Mouse (Mus musculus) kidney, embryonic 16.5 days (tissue): ENCODE data around the gene Nr4a1. TPM values are rescaled to one million over a fixed set of nuclear protein-coding genes. Genes with fewer than 3 reads are reported as not detected.
A peak's percentile ranks its signal among the peaks of the same experiment; 100 is the strongest.

Experiments used
- ATAC-seq: fragments of 200-750 bp; cut with Nextera tagmentation; 2 replicates; pipeline ENCODE4 v1.8.0; 2017; ENCODE audit warnings: moderate TSS enrichment; ENCODE audit not compliant: low FRiP score, low TSS enrichment
- H3K27ac ChIP-seq: fragments of 300-500 bp; sonication (generic); 2 replicates; pipeline ENCODE4 v1.5.1; 2014; ENCODE audit warnings: low read length
- H3K27me3 ChIP-seq: fragments of 300-500 bp; sonication (generic); 2 replicates; pipeline ENCODE4 v1.6.1; 2014; ENCODE audit warnings: low read length, control low read depth, mixed read lengths; ENCODE audit not compliant: insufficient read depth
- H3K36me3 ChIP-seq: fragments of 300-500 bp; sonication (generic); 2 replicates; pipeline ENCODE4 v1.6.1; 2014; ENCODE audit warnings: low read length, control low read depth, mixed read lengths; ENCODE audit not compliant: insufficient read depth
- H3K4me1 ChIP-seq: fragments of 300-500 bp; sonication (generic); 2 replicates; pipeline ENCODE4 v1.6.1; 2014; ENCODE audit warnings: low read length, control low read depth, mixed read lengths; ENCODE audit not compliant: insufficient read depth
- H3K4me2 ChIP-seq: fragments of 300-500 bp; sonication (generic); replicated peaks from 2 replicates; pipeline ENCODE4 v1.6.1; 2014; ENCODE audit warnings: low read depth, low read length
- H3K4me3 ChIP-seq: fragments of 300-500 bp; sonication (generic); 2 replicates; pipeline ENCODE4 v1.5.1; 2014; ENCODE audit warnings: mild to moderate bottlenecking, low read length
- H3K9ac ChIP-seq: fragments of 300-500 bp; sonication (generic); replicated peaks from 2 replicates; pipeline ENCODE4 v1.6.1; 2014; ENCODE audit warnings: low read length
- H3K9me3 ChIP-seq: fragments of 300-500 bp; sonication (generic); 2 replicates; pipeline ENCODE4 v1.6.1; 2016; ENCODE audit warnings: low read length, control low read depth
- WGBS: fragments of 180-500 bp; shearing (Covaris S2); extraction: QIAGEN DNeasy Blood & Tissue Kit; methylation state at CpG from one replicate; pipeline ENCODE4 v1.1.7; 2014; 5-methylcytosine and 5-hydroxymethylcytosine counted together
- polyA plus RNA-seq: library from polyadenylated mRNA; unstranded; fragments of >200 nt; fragmentation: Nextera tagmentation; extraction: Ambion mirVana; gene quantifications from 2 replicates; pipeline ENCODE4 v1.2.1, GENCODE M21; 2015

The Nr4a1 gene
- polyA plus RNA-seq, 1 experiment from 2014 or later, result 11.9 TPM

DNA sequence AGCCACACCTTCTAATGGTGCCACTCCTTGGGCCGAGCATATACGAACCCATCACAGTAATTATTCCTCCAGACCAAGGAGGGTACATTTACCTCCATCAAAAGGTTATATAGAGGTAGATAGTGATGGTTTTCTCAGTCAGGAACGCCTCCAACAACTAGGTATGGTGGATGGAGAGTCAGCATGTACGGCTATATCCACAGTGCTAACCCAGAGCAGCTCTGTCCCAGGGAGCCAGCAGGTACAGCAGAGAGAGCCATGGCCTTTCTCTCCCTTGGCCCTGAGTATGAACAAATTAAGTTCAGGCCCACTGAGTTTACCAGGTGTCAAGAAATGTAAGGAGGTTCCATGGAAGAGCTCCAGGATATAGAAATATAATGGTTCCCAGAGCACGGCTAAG is 2.1 kb upstream of the Nr4a1 start:
- no peak overlapping the region for H3K4me2 ChIP-seq

DNA sequence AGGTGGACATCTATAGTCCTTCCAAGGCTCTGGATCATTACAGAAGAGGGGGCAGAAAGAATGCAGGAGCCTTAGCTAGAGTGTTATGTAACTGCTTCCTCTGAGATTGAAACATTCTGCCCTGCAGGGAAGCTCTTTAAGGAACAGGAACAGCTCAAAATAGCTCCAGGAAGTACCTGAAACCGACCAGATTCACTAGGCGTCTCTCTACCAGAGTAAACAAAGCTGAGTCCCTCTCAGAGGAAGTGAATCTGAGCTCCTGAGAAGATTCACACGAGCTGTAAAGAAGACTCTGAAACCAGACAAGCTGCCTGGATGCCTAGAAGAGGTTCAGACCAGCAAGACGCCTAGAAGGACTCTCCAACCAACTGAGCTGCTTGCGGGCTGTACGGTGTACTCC is 1.5 kb upstream of the Nr4a1 start:
- H3K27ac ChIP-seq, result no peak overlapping the region
- H3K9me3 ChIP-seq, result no peaks in the 10 kb centered on the region
- H3K36me3 ChIP-seq, result no peaks in the 10 kb centered on the region
- no peak overlapping the region for H3K4me2 ChIP-seq
- H3K4me3 ChIP-seq, result no peak overlapping the region
- peaks cover 7% of the 10 kb centered on the region for H3K4me1 ChIP-seq
- 81% methylated on average over 6 of the region's 6 CpGs for WGBS
- ATAC-seq, result no peak
- H3K9ac ChIP-seq, result no peak overlapping the region
- no peaks in the 10 kb centered on the region for H3K27me3 ChIP-seq

More for the DNA sequence above, 2.1 kb upstream of the Nr4a1 start:
- Histone ChIP-seq H3K4me3 (no peak overlapping the region), H3K4me1 (peaks cover 7% of the 10 kb centered on the region), H3K9ac (no peak overlapping the region), H3K36me3 (no peaks in the 10 kb centered on the region), H3K9me3 (no peaks in the 10 kb centered on the region), H3K27ac (no peak overlapping the region), H3K27me3 (no peaks in the 10 kb centered on the region)
- ATAC-seq, result no peak
- 93% methylated on average over 5 of the region's 5 CpGs for WGBS

DNA sequence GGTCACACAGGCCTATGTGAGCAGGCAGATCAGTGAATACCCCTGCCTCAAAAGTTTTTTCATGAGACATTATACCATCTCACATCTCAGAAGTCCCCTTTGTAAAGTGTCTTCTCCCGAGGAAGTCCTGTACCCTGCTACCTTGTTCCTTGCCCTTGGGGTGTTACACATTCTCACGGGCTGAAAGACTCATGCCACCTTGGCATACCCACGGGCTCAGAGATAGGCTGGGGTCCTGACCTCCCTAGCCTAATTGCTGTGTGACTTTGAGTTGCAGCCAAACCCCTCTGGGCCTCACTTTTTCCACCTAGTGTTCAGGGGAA is 545 bp upstream of the Nr4a1 start:
- no peaks in the 10 kb centered on the region for H3K9me3 ChIP-seq
- H3K27ac ChIP-seq, result no peak overlapping the region
- H3K4me1 ChIP-seq, result peaks cover 4% of the 10 kb centered on the region
- H3K36me3 ChIP-seq, result no peaks in the 10 kb centered on the region
- WGBS, result 36% methylated on average over 3 of the region's 3 CpGs
- H3K9ac ChIP-seq, result peak overlapping the region; percentile 83
- H3K4me2 ChIP-seq, result peak overlapping the region; percentile 95
- peak overlapping the region; percentile 66 for H3K4me3 ChIP-seq
- no peaks in the 10 kb centered on the region for H3K27me3 ChIP-seq
- no peak; the same call in 1 of the 2 replicates for ATAC-seq

DNA sequence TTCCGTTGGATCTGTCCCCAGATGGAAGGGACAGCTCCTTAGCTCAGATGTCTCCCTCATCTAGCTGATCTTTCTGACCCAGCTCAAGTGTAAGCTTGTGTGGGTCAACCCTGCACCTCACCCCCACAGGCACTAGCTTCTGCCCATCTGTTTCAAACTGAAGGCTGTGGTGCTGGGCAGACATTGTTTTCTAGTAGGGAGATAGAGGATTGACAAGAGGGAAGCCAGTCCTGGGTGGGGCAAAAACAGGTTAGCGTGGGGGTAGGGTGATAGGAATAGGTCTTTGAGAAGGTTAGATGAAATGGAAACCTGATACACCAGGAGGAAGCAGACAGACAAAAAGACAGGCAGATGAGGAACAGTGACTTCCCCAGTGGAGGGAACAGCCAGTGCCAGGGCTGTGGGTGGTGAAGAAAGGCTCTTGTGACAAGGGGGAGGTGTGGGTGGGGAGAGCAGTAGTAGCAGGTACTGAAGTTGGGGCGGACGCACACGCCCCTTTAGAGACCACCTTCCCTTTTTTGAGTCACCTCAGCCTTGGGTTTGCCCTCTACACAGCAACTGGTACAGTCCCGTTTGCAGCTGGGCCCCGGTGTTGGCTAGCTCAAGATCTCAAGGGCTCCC is 1.9 kb downstream of the Nr4a1 start:
- Histone ChIP-seq H3K9ac (no peak overlapping the region), H3K36me3 (no peaks in the 10 kb centered on the region), H3K4me1 (peaks cover 16% of the 10 kb centered on the region), H3K9me3 (no peaks in the 10 kb centered on the region), H3K4me2 (no peak overlapping the region), H3K4me3 (no peak overlapping the region), H3K27ac (no peak overlapping the region), H3K27me3 (no peaks in the 10 kb centered on the region)
- ATAC-seq, result no peak
- 82% methylated on average over 7 of the region's 7 CpGs for WGBS

DNA sequence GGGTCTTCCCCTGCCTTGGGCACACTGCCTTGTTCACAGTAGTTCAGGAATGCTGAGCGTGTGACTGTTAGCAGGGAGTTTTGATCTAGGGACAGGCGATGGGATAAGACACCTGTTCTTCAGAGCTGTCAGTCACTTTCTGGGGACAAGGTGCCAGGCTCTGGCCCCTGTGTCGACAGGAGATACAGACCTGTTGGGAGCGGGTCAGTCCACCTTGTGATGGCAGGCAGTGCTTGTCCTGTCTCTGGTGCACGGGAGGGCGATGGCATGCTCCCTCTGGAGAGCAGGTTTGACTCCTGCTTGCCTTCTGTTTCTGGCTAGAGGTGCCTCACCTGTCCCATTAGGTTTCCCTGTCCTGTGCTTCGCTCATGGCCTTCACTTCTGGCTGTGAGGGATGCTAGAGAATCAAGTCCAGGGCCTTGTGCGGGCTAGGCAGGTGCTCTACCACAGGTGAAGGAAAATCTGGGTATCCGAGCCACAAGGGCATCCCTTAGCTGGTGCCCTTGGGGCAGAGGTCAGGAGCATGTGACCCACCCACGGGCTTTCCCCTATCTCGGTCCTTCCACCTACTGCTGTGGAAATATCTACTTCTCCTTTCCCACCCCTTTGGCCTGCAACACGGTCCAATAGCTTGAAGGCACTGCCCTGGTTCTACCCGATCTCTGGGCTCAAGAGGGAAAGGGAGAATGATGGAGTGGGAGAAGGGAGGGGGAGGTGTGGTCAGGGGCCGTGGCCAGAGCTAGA is 2.6 kb downstream of the Nr4a1 start:
- H3K4me1 ChIP-seq, result peaks cover 23% of the 10 kb centered on the region
- WGBS, result 70% methylated on average over 14 of the region's 14 CpGs
- H3K9me3 ChIP-seq, result no peaks in the 10 kb centered on the region
- H3K36me3 ChIP-seq, result no peaks in the 10 kb centered on the region
- H3K4me2 ChIP-seq, result no peak overlapping the region
- no peak overlapping the region for H3K4me3 ChIP-seq
- ATAC-seq, result no peak
- H3K9ac ChIP-seq, result no peak overlapping the region
- H3K27me3 ChIP-seq, result no peaks in the 10 kb centered on the region
- H3K27ac ChIP-seq, result no peak overlapping the region

DNA sequence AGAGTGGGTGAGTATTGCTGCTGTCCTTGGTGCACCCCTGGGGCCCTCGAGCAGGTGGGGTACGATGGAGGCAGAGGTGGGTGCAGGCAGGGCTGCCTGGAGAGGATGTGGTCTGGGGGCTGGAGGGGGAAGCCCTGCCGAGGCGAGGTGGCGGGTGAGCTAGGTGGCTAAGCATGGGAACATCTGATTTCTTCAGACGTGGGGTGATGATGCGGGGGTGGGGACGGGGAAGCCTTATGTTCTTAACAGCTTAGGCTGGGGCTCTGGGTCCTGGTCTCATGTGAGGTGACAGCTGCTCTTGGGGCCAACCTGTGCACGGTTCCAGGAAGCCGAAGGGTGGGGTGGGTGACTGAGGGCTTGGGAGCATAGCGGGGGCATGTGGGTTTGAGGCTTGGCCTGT is 4.4 kb downstream of the Nr4a1 start:
- Histone ChIP-seq H3K36me3 (no peaks in the 10 kb centered on the region), H3K9me3 (no peaks in the 10 kb centered on the region), H3K4me3 (no peak overlapping the region), H3K9ac (no peak overlapping the region), H3K4me1 (peaks cover 23% of the 10 kb centered on the region), H3K27ac (no peak overlapping the region), H3K4me2 (no peak overlapping the region), H3K27me3 (no peaks in the 10 kb centered on the region)
- WGBS, result 83% methylated on average over 11 of the region's 11 CpGs
- ATAC-seq, result no peak

DNA sequence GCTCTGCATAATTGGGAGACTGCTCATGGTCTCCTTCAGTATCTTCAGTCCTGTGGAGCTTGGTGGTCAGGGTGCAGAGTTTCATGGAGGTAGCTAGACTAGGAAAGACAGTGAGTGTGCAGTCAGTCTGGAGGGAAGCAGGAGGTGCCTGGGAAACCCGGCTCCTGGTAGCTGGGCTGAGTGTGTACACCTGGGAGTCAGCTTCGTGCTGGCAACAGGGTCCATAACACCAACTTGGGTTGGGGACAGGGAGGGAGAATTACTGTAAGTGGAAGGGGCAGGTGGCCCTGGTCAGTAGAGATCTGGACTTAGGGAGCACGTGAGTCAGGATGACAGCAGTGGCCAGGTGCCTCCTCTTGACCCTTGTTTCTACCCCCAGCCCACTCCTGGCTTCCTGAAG is 5.9 kb downstream of the Nr4a1 start:
- H3K4me2 ChIP-seq, result no peak overlapping the region
- H3K4me3 ChIP-seq, result no peak overlapping the region
- peaks cover 18% of the 10 kb centered on the region for H3K4me1 ChIP-seq
- no peak overlapping the region for H3K27ac ChIP-seq
- no peak overlapping the region for H3K9ac ChIP-seq
- ATAC-seq, result no peak
- no peaks in the 10 kb centered on the region for H3K27me3 ChIP-seq
- no peaks in the 10 kb centered on the region for H3K9me3 ChIP-seq
- no peaks in the 10 kb centered on the region for H3K36me3 ChIP-seq
- WGBS, result 79% methylated on average over 3 of the region's 3 CpGs

DNA sequence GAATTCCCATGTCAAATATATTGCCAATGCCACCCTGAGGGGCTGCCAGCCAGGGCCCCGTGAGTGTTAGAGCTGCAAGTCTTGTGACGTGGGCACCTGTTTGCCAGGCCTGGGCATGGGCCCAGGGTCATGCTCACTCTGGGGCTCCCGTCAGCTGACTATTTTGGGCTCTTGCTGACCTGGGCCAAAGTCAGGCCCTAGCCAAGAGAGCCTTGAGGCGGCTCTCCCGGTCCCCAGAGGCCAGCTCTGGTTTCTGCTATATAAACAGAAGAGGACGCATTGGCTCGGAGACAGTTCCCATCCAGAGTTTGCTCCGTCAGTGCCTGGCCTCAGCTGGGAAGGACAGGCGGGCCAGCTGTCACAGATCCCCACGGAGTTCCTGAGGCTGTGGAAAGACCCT is 6.3 kb downstream of the Nr4a1 start:
- no peak overlapping the region for H3K4me2 ChIP-seq
- H3K27ac ChIP-seq, result peak overlapping the region; percentile 83
- peaks cover 18% of the 10 kb centered on the region for H3K4me1 ChIP-seq
- no peaks in the 10 kb centered on the region for H3K9me3 ChIP-seq
- no peaks in the 10 kb centered on the region for H3K27me3 ChIP-seq
- ATAC-seq, result no peak
- H3K9ac ChIP-seq, result no peak overlapping the region
- 41% methylated on average over 10 of the region's 10 CpGs for WGBS
- H3K4me3 ChIP-seq, result no peak overlapping the region
- H3K36me3 ChIP-seq, result no peaks in the 10 kb centered on the region

DNA sequence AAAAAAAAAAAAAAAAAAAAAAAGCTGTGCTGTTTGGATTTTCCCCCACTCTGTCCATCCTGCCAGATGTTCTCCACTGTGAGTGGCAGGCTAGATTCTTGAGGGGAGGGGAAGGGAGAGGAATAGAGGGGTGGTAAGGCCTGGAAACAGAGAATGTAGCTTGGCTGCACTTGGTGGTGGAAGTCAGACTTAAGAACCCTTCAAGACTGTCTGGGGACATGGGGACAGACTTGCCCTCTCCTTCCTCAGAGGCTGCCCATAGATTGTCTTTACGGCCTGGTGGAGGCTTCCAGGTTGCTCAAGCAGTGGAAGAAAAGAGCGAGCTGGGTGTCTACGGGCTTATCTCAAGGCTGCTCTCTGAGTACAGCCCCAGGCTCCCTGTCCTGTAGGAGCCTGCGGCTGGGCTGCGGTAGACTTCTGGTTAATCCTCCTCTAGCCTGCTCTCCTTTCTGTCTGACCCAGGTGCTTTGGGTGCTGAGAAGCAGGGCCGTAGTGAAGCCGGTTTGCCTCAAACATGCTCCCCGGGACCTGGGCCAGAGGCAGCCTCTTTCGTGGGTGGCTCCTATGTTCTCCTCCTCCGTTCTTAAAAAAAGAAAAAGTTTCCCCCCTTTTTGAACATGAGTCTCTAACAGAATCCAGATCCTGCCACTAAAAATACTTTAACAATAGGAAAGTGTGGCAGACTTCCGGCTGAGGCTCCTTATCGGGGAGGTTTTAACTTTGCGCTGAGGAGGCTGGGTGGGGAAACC is 7.0 kb downstream of the Nr4a1 start:
- WGBS, result 64% methylated on average over 13 of the region's 13 CpGs
- Histone ChIP-seq H3K9ac (peak overlapping the region; percentile 42; the same call in 1 of the 2 replicates), H3K9me3 (no peaks in the 10 kb centered on the region), H3K36me3 (no peaks in the 10 kb centered on the region), H3K4me2 (no peak overlapping the region), H3K4me3 (no peak overlapping the region), H3K27me3 (no peaks in the 10 kb centered on the region), H3K4me1 (peaks cover 23% of the 10 kb centered on the region), H3K27ac (peak overlapping the region; percentile 83)
- ATAC-seq, result no peak

DNA sequence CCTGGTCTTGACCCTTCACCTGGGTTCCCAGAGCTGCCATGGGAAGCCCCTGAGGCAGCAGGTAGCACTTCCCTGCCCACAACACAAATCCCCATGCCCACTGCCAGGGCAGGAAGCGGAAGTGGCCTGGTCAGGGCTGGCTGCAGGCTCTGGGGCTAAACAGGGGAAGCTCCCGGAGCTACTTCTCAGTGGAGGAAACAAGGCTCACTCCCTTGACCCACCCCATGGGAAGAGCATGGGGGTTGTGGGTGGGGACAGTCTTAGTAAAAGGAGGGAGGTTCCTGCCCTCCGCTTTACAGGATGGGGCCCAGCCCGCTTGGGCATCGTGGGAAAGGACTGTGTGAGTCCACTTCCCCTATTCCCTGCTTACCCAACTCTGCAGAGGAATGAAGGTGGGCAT is 8.4 kb downstream of the Nr4a1 start:
- H3K9me3 ChIP-seq, result no peaks in the 10 kb centered on the region
- WGBS, result 68% methylated on average over 5 of the region's 5 CpGs
- ATAC-seq, result no peak

More for the DNA sequence above, 8.4 kb downstream of the Nr4a1 start:
- H3K27me3 ChIP-seq, result no peaks in the 10 kb centered on the region
- H3K27ac ChIP-seq, result peak overlapping the region; percentile 22
- peaks cover 27% of the 10 kb centered on the region for H3K4me1 ChIP-seq
- no peak overlapping the region for H3K4me2 ChIP-seq
- no peaks in the 10 kb centered on the region for H3K36me3 ChIP-seq
- no peak overlapping the region for H3K9ac ChIP-seq
- H3K4me3 ChIP-seq, result no peak overlapping the region
